Mouse (Mus musculus) ES-E14 (cell line): Measurements from ENCODE around the gene Fgf11.

Source experiments
- CHD2 ChIP-seq: IDR thresholded peaks from 2 replicates; pipeline ENCODE4 v1.6.1; 2014; ENCODE audit warnings: mild to moderate bottlenecking, low read depth, low read length, inconsistent platforms
- MAFK ChIP-seq: IDR thresholded peaks from 2 replicates; pipeline ENCODE4 v1.6.1; 2014; ENCODE audit warnings: mild to moderate bottlenecking, low read depth, low read length, inconsistent platforms; ENCODE audit not compliant: insufficient read depth
- ZC3H11A ChIP-seq: IDR thresholded peaks from 2 replicates; pipeline ENCODE4 v1.6.1; 2012; ENCODE audit warnings: low read depth, mild to moderate bottlenecking, inconsistent platforms, low read length, borderline replicate concordance

DNA sequence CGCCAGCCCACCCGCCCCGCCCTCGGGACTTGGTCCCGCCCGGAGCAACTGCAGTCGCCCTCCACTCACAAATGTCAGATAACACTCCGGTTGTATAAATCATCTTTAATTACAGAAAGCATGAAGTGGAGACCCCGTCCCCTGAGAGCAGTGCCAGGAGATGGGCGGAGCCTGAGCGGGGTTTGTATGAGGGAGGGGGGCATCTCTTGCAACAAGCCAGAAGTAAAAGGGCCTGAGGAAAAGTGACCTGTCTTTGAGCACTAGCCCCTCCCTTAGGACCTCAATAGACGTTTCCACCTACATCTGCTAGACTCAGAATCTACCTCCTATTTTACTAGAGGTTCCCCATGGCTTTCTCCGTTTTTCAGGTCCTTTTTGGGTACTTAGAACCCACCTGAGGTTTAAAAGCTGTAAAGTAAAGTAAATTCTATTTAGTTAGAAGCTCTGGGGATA, 5.6 kb downstream of the Fgf11 start:
- TF ChIP-seq CHD2 (no peak), ZC3H11A (no peak), MAFK (no peak)
